15 mouse cellular contexts compared by ENCODE assay signal in the genomic region with DNA sequence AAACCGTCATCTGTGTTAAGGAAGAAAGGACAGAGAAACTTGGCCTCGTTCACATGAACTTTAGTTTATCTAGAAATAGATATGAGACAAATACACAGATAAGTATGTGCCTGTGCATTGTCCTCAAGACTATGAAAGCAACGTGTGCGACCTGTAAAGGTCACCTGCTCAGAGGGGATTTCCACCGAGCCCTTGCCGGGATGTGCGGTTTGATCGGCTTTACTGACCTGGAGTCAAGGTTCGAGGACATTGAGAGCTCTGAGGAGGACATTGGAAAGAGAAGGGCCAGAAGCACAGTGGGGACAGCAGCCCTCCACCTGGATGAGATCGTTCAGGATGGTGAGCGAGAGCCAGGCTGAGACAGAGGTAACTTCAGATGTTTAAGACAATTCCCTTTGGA.
DNase-seq lines count a peak whose midpoint lies in the region; ATAC-seq and TF ChIP-seq lines count a peak whose summit lies in the region.
"Had no signal": no experiment of that assay in that cellular context is flagged by ENCODE, and none has a peak within 500 bp of the region (broad histone marks: within the 10 kb centered on the region; RNA-seq: fewer than 3 reads in every experiment).

No protein-coding gene starts in this region.

- H3K36me3 ChIP-seq in forebrain, embryonic 11.5 days (ENCODE audit: control insufficient read depth, insufficient read depth, low read length) = no peaks in the 10 kb centered on the region
- no peaks in the 10 kb centered on the region for H3K36me3 ChIP-seq in forebrain, postnatal 0 days (ENCODE audit: insufficient read depth)
- no peaks in the 10 kb centered on the region for H3K36me3 ChIP-seq in kidney, embryonic 14.5 days (ENCODE audit: control insufficient read depth, insufficient read depth, low read length)
- H3K36me3 ChIP-seq in kidney, adult 2 months (ENCODE audit: control insufficient read depth, insufficient read depth, low read length) = no peaks in the 10 kb centered on the region
- H3K36me3 ChIP-seq in testis, adult 2 months (ENCODE audit: control insufficient read depth, insufficient read depth, low read length) = no peaks in the 10 kb centered on the region
- no peaks in the 10 kb centered on the region for H3K36me3 ChIP-seq in stomach, postnatal 0 days (ENCODE audit: control insufficient read depth, insufficient read depth, low read length)
- no peaks in the 10 kb centered on the region for H3K36me3 ChIP-seq in thymus, adult 2 months (ENCODE audit: control insufficient read depth, insufficient read depth, low read length)
- H3K36me3 ChIP-seq: limb, embryonic 13.5 days had no signal

- H3K9ac ChIP-seq in forebrain, embryonic 11.5 days (ENCODE audit: low read length) = no peak overlapping the region
- no peak overlapping the region for H3K9ac ChIP-seq in forebrain, postnatal 0 days
- H3K9ac ChIP-seq in kidney, embryonic 14.5 days (ENCODE audit: low read depth, low read length) = no peak overlapping the region
- no peak overlapping the region for H3K9ac ChIP-seq in stomach, postnatal 0 days (ENCODE audit: low read length)
- H3K9ac ChIP-seq: limb, embryonic 13.5 days had no signal

- H3K4me2 ChIP-seq in forebrain, embryonic 11.5 days (ENCODE audit: low read depth, low read length, severe bottlenecking) = no peak overlapping the region
- no peak overlapping the region for H3K4me2 ChIP-seq in forebrain, postnatal 0 days (ENCODE audit: low read depth)
- no peak overlapping the region for H3K4me2 ChIP-seq in kidney, embryonic 14.5 days (replicated peaks; ENCODE audit: low read depth, low read length)
- no peak overlapping the region for H3K4me2 ChIP-seq in stomach, postnatal 0 days (replicated peaks; ENCODE audit: low read depth)
- H3K4me2 ChIP-seq: limb, embryonic 13.5 days had no signal

- no peak for TF ChIP-seq EP300 in stomach, postnatal 0 days (optimal IDR thresholded peaks at IDR 0.05)

- H3K4me3 ChIP-seq in forebrain, embryonic 11.5 days (ENCODE audit: low read depth, low read length) = no peak overlapping the region
- no peak overlapping the region for H3K4me3 ChIP-seq in forebrain, postnatal 0 days (ENCODE audit: low read depth, low read length)
- no peak overlapping the region for H3K4me3 ChIP-seq in kidney, embryonic 14.5 days (ENCODE audit: low read length)
- H3K4me3 ChIP-seq in kidney, adult 2 months (ENCODE audit: insufficient read depth, low read depth, low read length) = no peak overlapping the region
- no peak overlapping the region for H3K4me3 ChIP-seq in testis, adult 2 months (ENCODE audit: control insufficient read depth, low read depth, low read length)
- H3K4me3 ChIP-seq in stomach, postnatal 0 days (ENCODE audit: low read depth, low read length) = no peak overlapping the region
- H3K4me3 ChIP-seq in thymus, adult 2 months (ENCODE audit: control insufficient read depth, insufficient read depth, low read length) = no peak overlapping the region
- H3K4me3 ChIP-seq: heart, adult 2 months; limb, embryonic 13.5 days; myocyte had no signal

- no peak for TF ChIP-seq POLR2A in kidney, adult 2 months (IDR thresholded peaks at IDR 0.05; ENCODE audit: low read depth, low read length)
- TF ChIP-seq POLR2A in testis, adult 2 months (IDR thresholded peaks at IDR 0.05; ENCODE audit: control insufficient read depth, low read depth, low read length) = no peak
- TF ChIP-seq POLR2A in thymus, adult 2 months (IDR thresholded peaks at IDR 0.05; ENCODE audit: control insufficient read depth, extremely low read depth, insufficient read depth, low read length, poor library complexity) = no peak

- no peaks in the 10 kb centered on the region for H3K9me3 ChIP-seq in forebrain, embryonic 11.5 days (ENCODE audit: control insufficient read depth, low read length)
- H3K9me3 ChIP-seq in forebrain, postnatal 0 days (ENCODE audit: low read length) = no peaks in the 10 kb centered on the region
- no peaks in the 10 kb centered on the region for H3K9me3 ChIP-seq in kidney, embryonic 14.5 days (ENCODE audit: control insufficient read depth, low read length)
- H3K9me3 ChIP-seq in stomach, postnatal 0 days (ENCODE audit: control insufficient read depth, low read length) = 0 out of 2 replicates have a peak, but pooled peaks cover 3% of the 10 kb centered on the region

- H3K4me1 ChIP-seq in forebrain, embryonic 11.5 days (replicated peaks; ENCODE audit: control insufficient read depth, insufficient read depth, low read length) = peaks cover 13% of the 10 kb centered on the region
- H3K4me1 ChIP-seq in forebrain, postnatal 0 days (ENCODE audit: insufficient read depth) = no peaks in the 10 kb centered on the region
- H3K4me1 ChIP-seq in kidney, embryonic 14.5 days (ENCODE audit: control insufficient read depth, insufficient read depth, low read length) = peaks cover 39% of the 10 kb centered on the region
- peaks cover 15% of the 10 kb centered on the region for H3K4me1 ChIP-seq in kidney, adult 2 months (ENCODE audit: control insufficient read depth, insufficient read depth, low read length)
- peaks cover 2% of the 10 kb centered on the region; the same call in 1 of the 2 replicates for H3K4me1 ChIP-seq in testis, adult 2 months (ENCODE audit: control insufficient read depth, insufficient read depth, low read length)
- peaks cover 24% of the 10 kb centered on the region for H3K4me1 ChIP-seq in stomach, postnatal 0 days (replicated peaks; ENCODE audit: control insufficient read depth, insufficient read depth)
- H3K4me1 ChIP-seq in thymus, adult 2 months (replicated peaks; ENCODE audit: control insufficient read depth, insufficient read depth, low read length) = no peaks in the 10 kb centered on the region

- no peak for ATAC-seq in forebrain, embryonic 11.5 days (replicated peaks; ENCODE audit: low FRiP score)
- no peak for ATAC-seq in forebrain, postnatal 0 days
- no peak for ATAC-seq in kidney, embryonic 14.5 days (ENCODE audit: low FRiP score, low TSS enrichment)
- ATAC-seq in stomach, postnatal 0 days (ENCODE audit: low FRiP score, low TSS enrichment) = no peak

- 70% methylated on average over 11 of the region's 11 CpGs for WGBS in forebrain, embryonic 11.5 days
- WGBS in forebrain, postnatal 0 days = 79% methylated on average over 11 of the region's 11 CpGs
- 83% methylated on average over 11 of the region's 11 CpGs for WGBS in kidney, embryonic 14.5 days
- WGBS in kidney, adult 2 months = 91% methylated on average over 11 of the region's 11 CpGs
- 54% methylated on average over 11 of the region's 11 CpGs for whole genome bisulfite sequencing in stomach, postnatal 0 days
- WGBS in thymus, adult 2 months = 95% methylated on average over 11 of the region's 11 CpGs

- no peak for TF ChIP-seq CTCF in forebrain, postnatal 0 days (IDR thresholded peaks at IDR 0.05; ENCODE audit: low read depth)
- TF ChIP-seq CTCF in kidney, adult 2 months (conservative IDR thresholded peaks at IDR 0.05; ENCODE audit: insufficient read depth, insufficient read length, low read depth, low read length) = no peak
- no peak for TF ChIP-seq CTCF in testis, adult 2 months (IDR thresholded peaks at IDR 0.05; ENCODE audit: control insufficient read depth, insufficient read depth, insufficient replicate concordance, low read depth, low read length)
- TF ChIP-seq CTCF in stomach, postnatal 0 days (IDR thresholded peaks at IDR 0.05; ENCODE audit: low read depth) = no peak
- no peak for TF ChIP-seq CTCF in thymus, adult 2 months (IDR thresholded peaks at IDR 0.05; ENCODE audit: borderline replicate concordance, control insufficient read depth, extremely low read depth, insufficient read depth, low read length, poor library complexity)

- no peak overlapping the region; the same call in 1 of the 2 replicates for H3K27ac ChIP-seq in forebrain, embryonic 11.5 days (ENCODE audit: low read depth, low read length)
- no peak overlapping the region for H3K27ac ChIP-seq in forebrain, postnatal 0 days (ENCODE audit: low read depth, low read length)
- H3K27ac ChIP-seq in kidney, embryonic 14.5 days (ENCODE audit: low read depth, low read length) = peak overlapping the region; percentile 85; the same call in 1 of the 2 replicates
- no peak overlapping the region for H3K27ac ChIP-seq in kidney, adult 2 months (ENCODE audit: insufficient read depth, low read depth, low read length)
- peak overlapping the region; percentile 78 for H3K27ac ChIP-seq in testis, adult 2 months (ENCODE audit: control insufficient read depth, insufficient read depth, low read depth, low read length)
- H3K27ac ChIP-seq in stomach, postnatal 0 days (replicated peaks) = peak overlapping the region; percentile 83
- no peak overlapping the region for H3K27ac ChIP-seq in thymus, adult 2 months (ENCODE audit: control insufficient read depth, insufficient read depth, low read length)
- H3K27ac ChIP-seq: heart, adult 2 months; limb, embryonic 13.5 days; macrophage had no signal

- H3K27me3 ChIP-seq in forebrain, embryonic 11.5 days (ENCODE audit: control insufficient read depth, insufficient read depth, low read length) = no peaks in the 10 kb centered on the region
- no peaks in the 10 kb centered on the region for H3K27me3 ChIP-seq in forebrain, postnatal 0 days (ENCODE audit: insufficient read depth, low read length)
- H3K27me3 ChIP-seq in kidney, embryonic 14.5 days (ENCODE audit: control insufficient read depth, insufficient read depth, low read length) = no peaks in the 10 kb centered on the region
- H3K27me3 ChIP-seq in kidney, adult 2 months (replicated peaks; ENCODE audit: control insufficient read depth, insufficient read depth, low read length) = no peaks in the 10 kb centered on the region
- no peaks in the 10 kb centered on the region for H3K27me3 ChIP-seq in testis, adult 2 months (ENCODE audit: control insufficient read depth, insufficient read depth, low read length)
- no peaks in the 10 kb centered on the region for H3K27me3 ChIP-seq in stomach, postnatal 0 days (ENCODE audit: control insufficient read depth, insufficient read depth, low read length)
- H3K27me3 ChIP-seq in thymus, adult 2 months (ENCODE audit: control insufficient read depth, insufficient read depth, low read length) = no peaks in the 10 kb centered on the region
- H3K27me3 ChIP-seq: limb, embryonic 13.5 days had no signal

- DNase-seq in forebrain, embryonic 11.5 days (ENCODE audit: low spot score) = peak; percentile 41
- no peak for DNase-seq in forebrain, postnatal 0 days
- DNase-seq in kidney, adult 2 months = no peak
- no peak for DNase-seq in testis, postnatal 14 days (ENCODE audit: low spot score)
- DNase-seq in stomach, postnatal 0 days (ENCODE audit: low spot score) = no peak
- DNase-seq in thymus, adult 2 months = no peak
- DNase-seq: cerebellum, adult 8-10 months; kidney, adult 9 months; thymus, postnatal 14 days had no signal

Comparison
In these comparisons a context has a peak if more than half of its experiments do, and no peak if none do; other contexts are left out.
1. H3K27ac ChIP-seq: peak in kidney, embryonic 14.5 days (single experiment), testis, adult 2 months (single experiment) and stomach, postnatal 0 days (single experiment); none in forebrain, embryonic 11.5 days (single experiment), forebrain, postnatal 0 days (single experiment), kidney, adult 2 months (single experiment) and thymus, adult 2 months (single experiment).